ENCODE assay signal across 8 mouse cellular contexts in genomic region chr9:44484311-44485104, GRCm38 (mm10). TPM values are rescaled to one million over a fixed set of nuclear protein-coding genes. Genes with fewer than 3 reads are reported as not detected.
DNase-seq lines count a peak whose midpoint lies in the region; ATAC-seq and TF ChIP-seq lines count a peak whose summit lies in the region.

No protein-coding gene starts in this region.

- peak overlapping the region; percentile 74 for H3K4me2 ChIP-seq in intestine, embryonic 16.5 days (ENCODE audit: low read depth, low read length)
- peak overlapping the region; percentile 99 for H3K4me2 ChIP-seq in midbrain, embryonic 14.5 days (ENCODE audit: low read length)

- no peaks in the 10 kb centered on the region for H3K36me3 ChIP-seq in thymus, adult 2 months (ENCODE audit: control insufficient read depth, insufficient read depth, low read length)
- H3K36me3 ChIP-seq in intestine, embryonic 16.5 days (ENCODE audit: control insufficient read depth, insufficient read depth, low read length) = no peaks in the 10 kb centered on the region
- H3K36me3 ChIP-seq in midbrain, embryonic 14.5 days (ENCODE audit: control insufficient read depth, insufficient read depth, low read length) = no peaks in the 10 kb centered on the region

- H3K27me3 ChIP-seq in thymus, adult 2 months (ENCODE audit: control insufficient read depth, insufficient read depth, low read length) = no peaks in the 10 kb centered on the region
- H3K27me3 ChIP-seq in intestine, embryonic 16.5 days (replicated peaks; ENCODE audit: control insufficient read depth, insufficient read depth, low read length) = no peaks in the 10 kb centered on the region
- H3K27me3 ChIP-seq in midbrain, embryonic 14.5 days (ENCODE audit: control insufficient read depth, insufficient read depth, low read length) = no peaks in the 10 kb centered on the region

- no peaks in the 10 kb centered on the region for H3K9me3 ChIP-seq in intestine, embryonic 16.5 days (ENCODE audit: control insufficient read depth, low read length)
- H3K9me3 ChIP-seq in midbrain, embryonic 14.5 days (ENCODE audit: control insufficient read depth, low read length) = no peaks in the 10 kb centered on the region

- H3K4me3 ChIP-seq in thymus, adult 2 months (ENCODE audit: control insufficient read depth, insufficient read depth, low read length) = peak overlapping the region; percentile 93
- H3K4me3 ChIP-seq in intestine, embryonic 16.5 days (ENCODE audit: low read length) = peak overlapping the region; percentile 93
- H3K4me3 ChIP-seq in midbrain, embryonic 14.5 days (replicated peaks; ENCODE audit: low read depth, low read length) = peak overlapping the region; percentile 77

- no peak for ATAC-seq in intestine, embryonic 16.5 days
- ATAC-seq in midbrain, embryonic 14.5 days (ENCODE audit: low FRiP score, low TSS enrichment) = no peak

- no peak for TF ChIP-seq CTCF in thymus, adult 2 months (IDR thresholded peaks at IDR 0.05; ENCODE audit: borderline replicate concordance, control insufficient read depth, extremely low read depth, insufficient read depth, low read length, poor library complexity)

- no peak overlapping the region for H3K27ac ChIP-seq in thymus, adult 2 months (ENCODE audit: control insufficient read depth, insufficient read depth, low read length)
- H3K27ac ChIP-seq in intestine, embryonic 16.5 days (ENCODE audit: low read length) = peak overlapping the region; percentile 94
- H3K27ac ChIP-seq in midbrain, embryonic 14.5 days (replicated peaks; ENCODE audit: low read depth, low read length) = no peak overlapping the region

- peaks cover 48% of the 10 kb centered on the region for H3K4me1 ChIP-seq in thymus, adult 2 months (replicated peaks; ENCODE audit: control insufficient read depth, insufficient read depth, low read length)
- peaks cover 66% of the 10 kb centered on the region for H3K4me1 ChIP-seq in intestine, embryonic 16.5 days (ENCODE audit: control insufficient read depth, insufficient read depth, low read length)
- H3K4me1 ChIP-seq in midbrain, embryonic 14.5 days (ENCODE audit: control insufficient read depth, insufficient read depth, low read length) = peaks cover 63% of the 10 kb centered on the region

- peak; percentile 18 for DNase-seq in cerebellum, adult 8-10 months
- DNase-seq in cerebellum, postnatal 14 days = no peak
- DNase-seq in thymus, adult 2 months = no peak
- no peak for DNase-seq in thymus, adult 18-20 months
- DNase-seq in midbrain, embryonic 14.5 days = no peak
- DNase-seq in embryo, embryonic 10 days (ENCODE audit: low spot score) = no peak
- no peak for DNase-seq in left cerebral cortex, adult 8-10 months (ENCODE audit: low spot score in 2 of 2)

- 37% methylated on average over 7 of the region's 7 CpGs for WGBS in thymus, adult 2 months
- 20% methylated on average over 7 of the region's 7 CpGs for WGBS in intestine, embryonic 16.5 days
- 40% methylated on average over 7 of the region's 7 CpGs for WGBS in midbrain, embryonic 14.5 days

- no peak for TF ChIP-seq POLR2A in thymus, adult 2 months (IDR thresholded peaks at IDR 0.05; ENCODE audit: control insufficient read depth, extremely low read depth, insufficient read depth, low read length, poor library complexity)

- H3K9ac ChIP-seq in intestine, embryonic 16.5 days (ENCODE audit: low read depth, low read length) = peak overlapping the region; percentile 95
- H3K9ac ChIP-seq in midbrain, embryonic 14.5 days (replicated peaks; ENCODE audit: low read length) = peak overlapping the region; percentile 90

RNA-seq across cellular contexts. Expression of gene Bcl9l, which starts 1.9 kb away (rescaled TPM):
- polyA plus RNA-seq in thymus, adult 2 months (2012; rRNA removed) = 38.7 and 50.4 TPM in 2 replicates
- 5.1 and 5.9 TPM in 2 replicates for polyA plus RNA-seq in intestine, embryonic 16.5 days (2015; fragmentation: Nextera tagmentation; extraction: Ambion mirVana)
- polyA plus RNA-seq in midbrain, embryonic 14.5 days (2014; fragmentation: Nextera tagmentation; extraction: Ambion mirVana) = 12.6 and 14.9 TPM in 2 replicates
- total RNA-seq in left cerebral cortex, adult 8-10 months (2022) = 10 to 100 TPM; 60.4 to 67.8 (median 61.9) TPM

RNA-seq across cellular contexts. Expression of gene Upk2, which starts 29.7 kb away (rescaled TPM):
- 1.4 and 1.6 TPM in 2 replicates for polyA plus RNA-seq in thymus, adult 2 months (2012; rRNA removed)
- polyA plus RNA-seq in intestine, embryonic 16.5 days (2015; fragmentation: Nextera tagmentation; extraction: Ambion mirVana) = 0.61 and 0.80 TPM in 2 replicates
- not detected in 2 replicates for polyA plus RNA-seq in midbrain, embryonic 14.5 days (2014; fragmentation: Nextera tagmentation; extraction: Ambion mirVana)
- total RNA-seq in left cerebral cortex, adult 8-10 months (2022) = not detected

RNA-seq across cellular contexts. Expression of gene Foxr1, which starts 43.6 kb away (rescaled TPM):
- polyA plus RNA-seq in thymus, adult 2 months (2012; rRNA removed) = 0.08 and 0.22 TPM in 2 replicates
- polyA plus RNA-seq in intestine, embryonic 16.5 days (2015; fragmentation: Nextera tagmentation; extraction: Ambion mirVana) = not detected in 2 replicates
- polyA plus RNA-seq in midbrain, embryonic 14.5 days (2014; fragmentation: Nextera tagmentation; extraction: Ambion mirVana) = not detected in 2 replicates
- total RNA-seq in left cerebral cortex, adult 8-10 months (2022) = not detected
